Mouse (Mus musculus) liver, embryonic 14.5 days (tissue): ENCODE data around the gene Bdnf. TPM values are rescaled to one million over a fixed set of nuclear protein-coding genes. Genes with fewer than 3 reads are reported as not detected.

Experiments
- ATAC-seq: fragments of 200-750 bp; cut with Nextera tagmentation; 2 replicates; pipeline ENCODE4 v1.8.0; 2017; ENCODE audit warnings: moderate number of reproducible peaks, mild to moderate bottlenecking, moderate library complexity; ENCODE audit not compliant: insufficient read depth
- DNase-seq, 3 experiments: peaks; one replicate each; pipeline ENCODE4 v3.0.0-alpha.2; 2012 to 2013; ENCODE audit warnings: low read depth in 3 of 3, low spot score in 3 of 3
- H3K27ac ChIP-seq: fragments of 300-500 bp; sonication (generic); 2 replicates; pipeline ENCODE4 v1.5.1; 2014; ENCODE audit warnings: moderate library complexity, mild to moderate bottlenecking, control low read depth, inconsistent platforms
- H3K27me3 ChIP-seq: fragments of 300-500 bp; sonication (generic); 2 replicates; pipeline ENCODE4 v1.6.1; 2014; ENCODE audit warnings: mild to moderate bottlenecking, low read length, moderate library complexity; ENCODE audit not compliant: control insufficient read depth, insufficient read depth
- H3K36me3 ChIP-seq: fragments of 300-500 bp; sonication (generic); replicated peaks from 2 replicates; pipeline ENCODE4 v1.6.1; 2014; ENCODE audit warnings: low read depth; ENCODE audit not compliant: control insufficient read depth, insufficient read depth
- H3K4me1 ChIP-seq, 2 experiments: fragments of 200-500 bp in 1 of 2; fragments of 300-500 bp in 1 of 2; sonication (generic) in 1 of 2; replicated peaks; 2 replicates each; pipeline ENCODE4 v1.6.1; 2012 to 2014; ENCODE audit warnings: antibody characterized with exemption in 1 of 2, inconsistent platforms in 1 of 2, low read length in 1 of 2; ENCODE audit not compliant: control insufficient read depth in 2 of 2, insufficient read depth in 2 of 2
- H3K4me2 ChIP-seq: fragments of 300-500 bp; sonication (generic); 2 replicates; pipeline ENCODE4 v1.6.1; 2014; ENCODE audit warnings: low read depth, mild to moderate bottlenecking, control low read depth, moderate library complexity
- H3K4me3 ChIP-seq, 2 experiments: fragments of 200-500 bp in 1 of 2; fragments of 300-500 bp in 1 of 2; sonication (generic) in 1 of 2; 2 replicates each; pipeline ENCODE4 v1.5.1; 2012 to 2014; ENCODE audit warnings: low read depth in 2 of 2, low read length in 2 of 2, mild to moderate bottlenecking in 2 of 2, control low read depth in 1 of 2, inconsistent platforms in 1 of 2, moderate library complexity in 1 of 2; ENCODE audit not compliant: insufficient read depth in 1 of 2
- H3K9ac ChIP-seq: fragments of 300-500 bp; sonication (generic); replicated peaks from 2 replicates; pipeline ENCODE4 v1.6.1; 2014; ENCODE audit warnings: mild to moderate bottlenecking, control low read depth, moderate library complexity
- H3K9me3 ChIP-seq: fragments of 300-500 bp; sonication (generic); 2 replicates; pipeline ENCODE4 v1.6.1; 2016; ENCODE audit warnings: low read length, mixed read lengths; ENCODE audit not compliant: control insufficient read depth
- CTCF ChIP-seq: IDR thresholded peaks from 2 replicates; pipeline ENCODE4 v1.5.1; 2016; ENCODE audit warnings: antibody characterized with exemption, low read depth, control low read depth
- EP300 ChIP-seq: IDR thresholded peaks from 2 replicates; pipeline ENCODE4 v1.6.1; 2016; ENCODE audit warnings: antibody characterized with exemption, low read depth
- WGBS: fragments of 180-500 bp; shearing (Covaris S2); extraction: QIAGEN DNeasy Blood & Tissue Kit; methylation state at CpG from one replicate; pipeline ENCODE4 v1.1.7; 2014; ENCODE audit not compliant: insufficient replicate concordance; 5-methylcytosine and 5-hydroxymethylcytosine counted together
- polyA plus RNA-seq, 2 experiments: library from polyadenylated mRNA; depleted of rRNA in 1 of 2; stranded (reverse) in 1 of 2; unstranded in 1 of 2; fragments of >200 nt; fragmentation: Nextera tagmentation in 1 of 2; extraction: Ambion mirVana in 1 of 2; gene quantifications; 2 replicates each; pipeline versions ENCODE4 v1.2.1 to v1.2.3; 2012 to 2014

Gene Bdnf
- polyA plus RNA-seq, 2 experiments: 0.04 to 0.06 TPM

DNA sequence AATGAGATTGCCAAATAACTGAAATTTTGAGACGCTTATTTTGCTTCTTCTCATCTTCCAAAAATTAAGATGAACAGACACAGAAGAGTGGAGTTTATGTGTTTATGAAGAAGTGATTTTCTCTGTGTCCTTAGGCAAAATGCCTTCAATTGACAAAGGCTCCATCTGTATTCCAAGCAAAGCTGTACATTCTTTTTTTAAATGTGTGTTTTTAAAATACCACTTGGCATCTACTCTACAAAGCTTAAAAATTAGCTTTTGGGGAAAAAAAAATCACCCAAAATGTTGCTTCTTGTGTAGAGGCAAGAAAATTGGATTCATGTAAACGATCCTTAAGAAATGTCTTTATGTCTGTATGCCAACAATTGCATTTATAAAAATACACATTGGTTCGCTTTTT is 94.3 kb downstream of the Bdnf start:
- H3K4me2 ChIP-seq: no peak overlapping the region
- no peak for DNase-seq
- H3K27me3 ChIP-seq: no peaks in the 10 kb centered on the region
- H3K4me1 ChIP-seq: no peaks in the 10 kb centered on the region
- H3K9me3 ChIP-seq: no peaks in the 10 kb centered on the region
- no peak overlapping the region for H3K4me3 ChIP-seq
- H3K27ac ChIP-seq: no peak overlapping the region
- WGBS: 57% methylated on average over 3 of the region's 3 CpGs
- H3K36me3 ChIP-seq: no peaks in the 10 kb centered on the region
- H3K9ac ChIP-seq: no peak overlapping the region
- ATAC-seq: no peak
- TF ChIP-seq CTCF (no peak), EP300 (no peak)

DNA sequence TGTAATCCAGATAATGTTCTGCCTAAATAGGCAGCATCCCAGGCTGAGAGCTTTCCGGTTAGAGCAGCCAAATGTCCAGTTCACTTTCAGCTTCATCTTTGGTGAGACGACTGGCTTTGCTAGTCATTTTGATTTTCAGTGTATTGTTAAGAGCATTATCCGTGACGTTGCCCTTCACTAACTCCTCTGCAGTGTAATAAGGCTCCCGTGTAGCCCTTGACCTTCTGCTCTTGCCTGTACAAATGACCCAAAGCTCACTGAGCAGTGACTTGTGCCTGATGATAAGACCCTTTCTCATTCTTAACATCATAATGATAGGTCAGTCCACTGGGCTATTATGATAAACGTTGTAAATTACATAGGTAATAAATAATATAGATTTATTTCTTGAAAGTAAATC is 101.9 kb downstream of the Bdnf start:
- H3K4me3 ChIP-seq: no peak overlapping the region
- H3K9me3 ChIP-seq: no peaks in the 10 kb centered on the region
- H3K4me1 ChIP-seq: no peaks in the 10 kb centered on the region
- H3K27ac ChIP-seq: no peak overlapping the region
- H3K36me3 ChIP-seq: no peaks in the 10 kb centered on the region
- ATAC-seq: no peak
- no peak overlapping the region for H3K4me2 ChIP-seq
- DNase-seq: no peak
- 58% methylated on average over 6 of the region's 6 CpGs for WGBS
- TF ChIP-seq EP300 (no peak), CTCF (no peak)
- H3K27me3 ChIP-seq: no peaks in the 10 kb centered on the region
- H3K9ac ChIP-seq: no peak overlapping the region

Other genes with a start within 250 kb of the Bdnf start
- gene Lin7c, start 216.2 kb downstream of the Bdnf start, polyA plus RNA-seq (2012; rRNA removed): 5.2 and 7.2 TPM in 2 replicates
- gene Lin7c, start 216.2 kb downstream of the Bdnf start, polyA plus RNA-seq (2014; fragmentation: Nextera tagmentation; extraction: Ambion mirVana): 16.8 and 17.3 TPM in 2 replicates
- 2.9 and 3.0 TPM in 2 replicates for gene Lgr4, start 242.9 kb downstream of the Bdnf start, polyA plus RNA-seq (2012; rRNA removed)
- 3.9 and 4.2 TPM in 2 replicates for gene Lgr4, start 242.9 kb downstream of the Bdnf start, polyA plus RNA-seq (2014; fragmentation: Nextera tagmentation; extraction: Ambion mirVana)